Mouse (Mus musculus) layer of hippocampus, postnatal 36 days (tissue): ENCODE results near the gene Arhgdib. TPM values are rescaled to one million over a fixed set of nuclear protein-coding genes. Genes with fewer than 3 reads are reported as not detected.
"Not testable (repeated sequence)": the region's sequence is repeated elsewhere in the genome, so short reads cannot be mapped to it uniquely, and the experiment has no call there.

ENCODE experiments used
- DNase-seq, 2 experiments: peaks; one replicate each; pipeline ENCODE4 v3.0.0; 2022
- total RNA-seq, 2 experiments: library from RNA; stranded (reverse); gene quantifications; 2 replicates each; pipeline ENCODE4 v1.2.3; 2021

The Arhgdib gene
- total RNA-seq, 2 experiments from 2014 or later = 8.9 to 10.2 TPM

- no peak for DNase-seq
Measured at GRCm38 (mm10) chr6:136917885-136918284, 23.8 kb downstream of the Arhgdib start.

- DNase-seq = no peak
Measured at GRCm38 (mm10) chr6:136915721-136916395, 25.8 kb downstream of the Arhgdib start.

- DNase-seq = no peak
Measured at GRCm38 (mm10) chr6:136914234-136914633, 27.5 kb downstream of the Arhgdib start.

- DNase-seq = no peak
Measured at GRCm38 (mm10) chr6:136913384-136914126, 28.1 kb downstream of the Arhgdib start.

GRCm38 (mm10) chr6:136912751-136913265 is 28.9 kb downstream of the Arhgdib start:
- no peak for DNase-seq

- DNase-seq = no peak
Measured at GRCm38 (mm10) chr6:136910247-136910890, 31.3 kb downstream of the Arhgdib start.

GRCm38 (mm10) chr6:136906937-136907293 is 34.8 kb downstream of the Arhgdib start:
- DNase-seq = no peak

GRCm38 (mm10) chr6:136906283-136906936 is 35.3 kb downstream of the Arhgdib start:
- DNase-seq = no peak

- no peak for DNase-seq
Measured at GRCm38 (mm10) chr6:136903885-136904470, 37.7 kb downstream of the Arhgdib start.

GRCm38 (mm10) chr6:136902527-136902926 is 39.2 kb downstream of the Arhgdib start:
- no peak for DNase-seq

- DNase-seq = no peak
Measured at GRCm38 (mm10) chr6:136901010-136901409, 40.7 kb downstream of the Arhgdib start.

- no peak for DNase-seq
Measured at GRCm38 (mm10) chr6:136900369-136901009, 41.2 kb downstream of the Arhgdib start.

GRCm38 (mm10) chr6:136898954-136899353 is 42.7 kb downstream of the Arhgdib start:
- DNase-seq = no peak

GRCm38 (mm10) chr6:136898222-136898621 is 43.5 kb downstream of the Arhgdib start:
- DNase-seq = no peak

- DNase-seq = no peak
Measured at GRCm38 (mm10) chr6:136897789-136898188, 43.9 kb downstream of the Arhgdib start.

GRCm38 (mm10) chr6:136894532-136895339 is 47.0 kb downstream of the Arhgdib start:
- no peak for DNase-seq

- no peak for DNase-seq
Measured at GRCm38 (mm10) chr6:136892002-136892401, 49.7 kb downstream of the Arhgdib start.

- DNase-seq = no peak
Measured at GRCm38 (mm10) chr6:136889554-136889953, 52.1 kb downstream of the Arhgdib start.

GRCm38 (mm10) chr6:136889067-136889466 is 52.6 kb downstream of the Arhgdib start:
- DNase-seq = no peak

GRCm38 (mm10) chr6:136887854-136888253 is 53.8 kb downstream of the Arhgdib start:
- DNase-seq = no peak

- not testable (repeated sequence) for DNase-seq
Measured at GRCm38 (mm10) chr6:136884766-136885165, 56.9 kb downstream of the Arhgdib start.
